Mouse (Mus musculus) G1E-ER4 (cell line): ENCODE results near the gene Skil. TPM values are rescaled to one million over a fixed set of nuclear protein-coding genes. Genes with fewer than 3 reads are reported as not detected.

ENCODE experiments used
- GATA1 ChIP-seq: IDR thresholded peaks from one replicate; pipeline ENCODE4 v1.8.0; 2012; ENCODE audit warnings: low read length, inconsistent platforms
- polyA plus RNA-seq: library from polyadenylated mRNA; stranded (reverse); fragments of >175 nt; gene quantifications from 2 replicates; pipeline ENCODE4 v1.2.3, GENCODE M21; 2012

Gene Skil
- polyA plus RNA-seq, 1 experiment: 0.60 TPM

- TF ChIP-seq GATA1: no peak
These were observed 17.7 kb upstream of the Skil start for GRCm38 (mm10) chr3:31077068-31077703.

GRCm38 (mm10) chr3:31079450-31079849 lies 15.4 kb upstream of the Skil start:
- no peak for TF ChIP-seq GATA1

GRCm38 (mm10) chr3:31080791-31081502 lies 13.9 kb upstream of the Skil start:
- TF ChIP-seq GATA1: no peak

- no peak for TF ChIP-seq GATA1
These were observed 11.9 kb upstream of the Skil start for GRCm38 (mm10) chr3:31082838-31083506.

GRCm38 (mm10) chr3:31083507-31084245 lies 11.2 kb upstream of the Skil start:
- no peak for TF ChIP-seq GATA1

GRCm38 (mm10) chr3:31085000-31085399 lies 9.9 kb upstream of the Skil start:
- TF ChIP-seq GATA1: no peak

- no peak for TF ChIP-seq GATA1
These were observed 5.8 kb upstream of the Skil start for GRCm38 (mm10) chr3:31088789-31089775.

- no peak for TF ChIP-seq GATA1
These were observed 4.9 kb upstream of the Skil start for GRCm38 (mm10) chr3:31089956-31090355.

GRCm38 (mm10) chr3:31093196-31093595 lies 1.7 kb upstream of the Skil start:
- no peak for TF ChIP-seq GATA1

GRCm38 (mm10) chr3:31093627-31094351 lies 1.1 kb upstream of the Skil start:
- no peak for TF ChIP-seq GATA1

GRCm38 (mm10) chr3:31095179-31095490 lies 277 bp downstream of the Skil start:
- TF ChIP-seq GATA1: no peak

- no peak for TF ChIP-seq GATA1
These were observed 765 bp downstream of the Skil start for GRCm38 (mm10) chr3:31095491-31096154.
